Mouse (Mus musculus) kidney, postnatal 10 days (tissue): ENCODE results near the gene Csf1.
A peak's percentile ranks its signal among the peaks of the same experiment; 100 is the strongest.

Experiments used
- DNase-seq: peaks from one replicate; pipeline ENCODE4 v3.0.0; 2021; ENCODE audit warnings: mixed read lengths

Gene Csf1

DNA sequence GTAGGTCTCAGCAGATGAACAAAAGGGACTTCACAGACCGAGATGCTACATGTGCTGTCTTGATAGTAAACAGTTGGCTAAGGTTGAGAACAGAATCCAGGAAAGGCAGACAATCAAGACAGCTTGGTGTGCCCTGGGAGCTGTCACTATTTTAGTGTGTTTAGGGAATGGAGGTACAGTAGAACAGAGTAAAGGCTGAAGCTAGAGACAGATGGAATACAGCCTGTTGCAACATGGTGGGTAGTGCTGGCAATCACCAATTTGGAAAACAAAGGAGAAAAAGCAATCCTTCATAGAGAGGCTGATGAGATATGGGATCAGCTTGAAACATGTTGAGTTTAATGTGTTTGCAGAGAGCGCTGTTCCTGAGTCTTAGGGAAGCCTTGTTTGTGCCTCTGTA lies 59.6 kb downstream of the Csf1 start:
- DNase-seq: no peak

DNA sequence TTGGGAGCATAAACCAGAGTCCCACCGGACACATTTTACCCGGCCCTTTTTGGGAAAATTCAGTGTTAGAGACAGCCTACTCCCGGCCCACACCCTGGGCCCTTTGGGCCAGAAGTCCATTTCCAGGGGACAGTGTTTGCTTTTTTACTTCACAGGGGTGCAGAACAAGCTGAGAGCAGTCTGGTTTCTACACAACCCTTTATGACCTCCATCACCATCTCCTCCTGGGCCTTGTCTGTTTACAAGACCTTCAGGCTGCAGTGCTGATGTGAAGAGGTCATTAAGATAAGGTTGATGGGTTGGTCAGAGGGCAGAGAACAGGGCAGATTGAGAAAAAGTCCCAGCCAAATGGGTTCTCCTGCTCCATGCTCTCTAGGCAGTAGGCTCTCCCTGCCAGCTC lies 63.4 kb downstream of the Csf1 start:
- no peak for DNase-seq

DNA sequence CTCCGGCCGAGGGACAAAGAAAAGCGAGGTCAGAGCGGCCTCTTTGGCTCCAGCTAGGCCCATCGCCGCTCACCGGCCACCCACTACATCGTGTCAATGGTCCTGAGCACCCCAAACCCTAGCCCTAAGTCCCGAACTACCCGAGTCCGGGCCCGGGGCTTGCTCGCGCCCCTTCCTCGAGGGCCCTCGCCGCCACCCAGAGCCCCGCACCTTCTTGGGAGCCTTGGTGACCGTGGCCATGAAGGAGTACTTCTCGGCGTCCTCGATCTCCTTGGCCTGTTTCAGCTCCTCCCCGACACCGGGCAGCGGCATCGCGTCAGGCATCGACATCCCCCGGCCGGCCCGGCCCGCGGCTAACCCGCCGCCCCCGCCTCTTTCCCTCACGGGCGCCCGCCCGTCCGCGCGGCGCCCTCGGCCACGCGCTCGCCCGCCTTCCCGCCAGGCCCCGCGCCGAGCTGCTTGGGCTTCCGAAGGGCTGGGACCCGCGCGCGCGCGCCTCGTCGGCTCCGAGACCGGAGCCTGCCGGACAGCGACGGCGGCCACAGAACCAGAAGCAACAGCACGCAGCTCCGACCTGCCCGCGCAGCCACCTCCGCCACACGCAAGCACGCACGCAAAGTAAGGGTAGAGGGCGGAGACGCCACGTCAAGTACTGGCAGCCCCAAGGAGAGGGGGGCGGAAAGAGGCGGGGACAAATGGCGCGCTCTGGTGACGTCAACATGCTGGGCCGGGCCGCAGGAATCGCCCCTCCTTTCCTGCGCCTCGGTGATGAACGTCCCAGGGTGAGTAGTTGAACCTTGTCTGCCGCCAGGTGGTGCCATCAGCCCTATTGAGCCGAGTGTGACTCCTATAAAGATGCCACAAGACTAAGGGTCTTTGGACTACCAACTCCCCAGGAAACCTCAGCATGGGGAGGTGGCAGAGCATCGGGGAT lies 64.1 kb downstream of the Csf1 start, which contains the start of gene Ahcyl1:
Gene Ahcyl1 (minus strand): TSS at position 613 of the 934 bp plus-strand sequence.
- peak; percentile 99 for DNase-seq

DNA sequence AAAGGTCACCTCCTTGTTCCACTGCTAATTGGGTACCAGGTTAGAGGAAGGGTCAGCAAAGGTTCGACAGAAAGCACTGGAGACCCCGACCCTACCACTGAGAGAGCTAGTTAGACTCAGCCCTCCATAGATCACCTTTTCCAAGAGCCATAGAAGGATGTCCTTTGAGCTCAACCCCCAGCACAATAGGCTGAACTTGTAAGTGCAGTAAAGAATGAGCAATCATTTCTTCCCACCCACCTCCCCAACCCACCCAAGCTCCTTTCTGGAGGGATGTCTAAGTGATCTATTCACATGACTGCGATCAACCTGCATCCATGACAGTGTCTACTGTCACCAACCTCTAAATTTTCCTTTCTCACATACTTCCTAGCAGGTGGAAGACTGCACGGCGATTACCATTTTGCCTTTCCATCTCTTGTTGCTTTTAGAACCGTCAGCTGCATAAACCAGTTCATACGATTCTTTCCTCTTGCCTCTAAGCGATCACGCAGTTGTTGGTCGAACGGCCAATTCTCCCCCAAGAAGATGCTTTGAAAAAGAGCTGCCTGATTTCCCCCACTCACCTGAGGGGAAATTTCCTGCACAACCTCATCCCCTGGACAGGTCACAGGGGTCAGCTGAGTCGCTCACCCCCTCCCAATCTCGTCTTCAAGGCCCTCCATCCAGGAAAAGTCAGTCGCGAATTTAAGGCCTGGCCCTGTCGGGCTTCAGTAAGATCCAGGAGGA lies 64.9 kb downstream of the Csf1 start:
- DNase-seq: no peak

DNA sequence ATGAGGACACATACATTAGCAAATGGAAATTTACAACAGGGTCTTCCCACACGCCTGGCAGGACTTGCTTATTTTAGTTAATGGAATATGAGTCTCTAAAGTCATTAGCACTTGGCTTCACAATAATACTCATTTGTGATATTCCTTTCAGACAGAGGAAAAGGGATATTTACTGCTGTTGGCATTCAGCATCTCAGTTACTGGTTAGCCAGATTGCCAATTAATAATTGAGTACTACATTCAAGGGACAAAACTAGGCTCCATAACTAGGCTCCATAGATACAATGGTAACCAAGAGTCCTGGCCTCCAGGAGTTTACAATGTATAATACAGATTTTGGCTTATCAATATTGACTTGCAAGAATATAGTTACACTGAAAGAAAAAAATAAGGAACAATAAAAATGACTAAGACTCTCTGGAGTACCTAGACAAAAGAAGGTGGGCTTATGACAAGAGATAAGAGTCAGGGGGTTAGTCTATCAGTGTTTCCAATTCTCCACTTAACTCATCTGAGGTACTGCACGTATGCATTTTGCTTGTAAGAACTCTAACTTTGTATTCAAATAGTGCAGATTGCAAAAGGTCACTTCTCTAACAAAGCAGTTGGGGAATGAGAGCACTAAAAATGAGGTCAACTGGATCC lies 65.9 kb downstream of the Csf1 start:
- DNase-seq: no peak
